Comparison of ENCODE assay signal across 15 mouse cellular contexts in the genomic region with DNA sequence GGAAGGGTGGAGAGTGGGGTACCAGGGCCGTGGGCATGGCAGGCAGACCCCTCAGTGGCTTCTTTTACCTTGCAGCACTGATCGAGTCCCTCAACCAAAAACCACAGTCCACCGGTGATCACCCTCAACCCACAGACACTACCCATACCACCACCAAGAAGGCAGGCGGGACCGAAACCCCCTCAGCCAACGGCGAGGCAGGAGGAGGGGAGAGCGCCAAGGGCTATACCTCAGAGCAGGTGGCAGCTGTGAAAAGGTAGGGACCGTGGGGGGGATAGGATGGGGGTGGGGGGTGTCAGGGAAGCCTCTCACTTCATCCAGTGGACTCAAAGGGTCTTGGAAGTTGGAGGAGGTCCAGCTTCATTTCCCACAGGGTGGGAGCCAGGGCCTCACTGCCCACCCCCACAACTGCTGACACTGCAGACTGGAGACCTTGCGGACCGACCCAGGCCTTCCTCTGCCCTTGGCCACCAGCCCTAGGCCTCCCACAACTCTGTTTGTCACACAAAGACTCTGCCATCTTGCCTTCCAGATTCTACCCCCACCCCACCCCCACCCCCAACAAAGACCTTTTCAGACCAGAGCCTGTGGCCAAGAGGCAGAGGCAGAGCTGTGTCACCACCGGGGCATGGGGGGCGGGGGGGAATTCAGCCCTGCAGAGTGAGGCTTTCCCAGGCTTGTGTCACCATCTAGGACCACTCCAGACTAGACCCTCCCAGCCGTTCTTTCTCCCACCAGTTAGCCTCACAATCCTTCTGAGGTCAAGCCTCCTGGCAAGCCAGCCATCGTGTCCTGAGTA. TPM values are rescaled to one million over a fixed set of nuclear protein-coding genes. Genes with fewer than 3 reads are reported as not detected.
DNase-seq lines count a peak whose midpoint lies in the region; ATAC-seq and TF ChIP-seq lines count a peak whose summit lies in the region.
"Had no signal": no experiment of that assay in that cellular context is flagged by ENCODE, and none has a peak within 500 bp of the region (broad histone marks: within the 10 kb centered on the region; RNA-seq: fewer than 3 reads in every experiment).

No protein-coding gene starts in this region.

- DNase-seq in liver, embryonic 13.5 days = no peak
- no peak for DNase-seq in liver
- DNase-seq in embryonic facial prominence, embryonic 14.5 days (ENCODE audit: low spot score) = no peak
- DNase-seq in frontal cortex, adult 2 months (ENCODE audit: extremely low spot score in 1 of 2, low spot score in 1 of 2) = no peak
- no peak for DNase-seq in cerebellum, adult 2 months
- DNase-seq: cerebellum, adult 11 months; gastrocnemius, postnatal 25 days; kidney, adult 8-10 months; retina, postnatal 1 day; thymus, postnatal 25 days had no signal

- H3K4me1 ChIP-seq in forebrain, embryonic 16.5 days (replicated peaks; ENCODE audit: control insufficient read depth, insufficient read depth, low read length) = peaks cover 8% of the 10 kb centered on the region; the same call in 1 of the 2 replicates
- H3K4me1 ChIP-seq in forebrain, embryonic 13.5 days = peaks cover 17% of the 10 kb centered on the region
- H3K4me1 ChIP-seq in liver, embryonic 13.5 days (replicated peaks) = peaks cover 50% of the 10 kb centered on the region
- no peaks in the 10 kb centered on the region for H3K4me1 ChIP-seq in embryonic facial prominence, embryonic 14.5 days (ENCODE audit: control insufficient read depth, insufficient read depth, low read length)
- 0 out of 2 replicates have a peak, but pooled peaks cover 5% of the 10 kb centered on the region for H3K4me1 ChIP-seq in limb, embryonic 13.5 days
- peaks cover 6% of the 10 kb centered on the region for H3K4me1 ChIP-seq in cerebellum, adult 2 months (ENCODE audit: control insufficient read depth, insufficient read depth, low read length)

- WGBS in forebrain, embryonic 16.5 days = 78% methylated on average over 15 of the region's 15 CpGs
- WGBS in forebrain, embryonic 13.5 days = 87% methylated on average over 15 of the region's 15 CpGs
- WGBS in liver, embryonic 13.5 days (ENCODE audit: insufficient replicate concordance) = 82% methylated on average over 15 of the region's 15 CpGs
- 75% methylated on average over 15 of the region's 15 CpGs for WGBS in embryonic facial prominence, embryonic 14.5 days
- 86% methylated on average over 15 of the region's 15 CpGs for WGBS in limb, embryonic 13.5 days
- 74% methylated on average over 15 of the region's 15 CpGs for WGBS in cerebellum, adult 2 months

- H3K4me3 ChIP-seq in forebrain, embryonic 16.5 days (replicated peaks; ENCODE audit: low read length) = no peak overlapping the region
- H3K4me3 ChIP-seq in forebrain, embryonic 13.5 days = no peak overlapping the region
- H3K4me3 ChIP-seq in liver, embryonic 13.5 days (replicated peaks) = no peak overlapping the region
- H3K4me3 ChIP-seq in embryonic facial prominence, embryonic 14.5 days (ENCODE audit: low read depth, low read length) = no peak overlapping the region
- no peak overlapping the region for H3K4me3 ChIP-seq in limb, embryonic 13.5 days
- no peak overlapping the region for H3K4me3 ChIP-seq in cerebellum, adult 2 months (replicated peaks; ENCODE audit: insufficient read depth, low read depth, low read length)

- H3K9me3 ChIP-seq in forebrain, embryonic 16.5 days (ENCODE audit: control insufficient read depth, low read length) = no peaks in the 10 kb centered on the region
- no peaks in the 10 kb centered on the region for H3K9me3 ChIP-seq in forebrain, embryonic 13.5 days (replicated peaks)
- H3K9me3 ChIP-seq in liver, embryonic 13.5 days (replicated peaks) = no peaks in the 10 kb centered on the region
- no peaks in the 10 kb centered on the region for H3K9me3 ChIP-seq in embryonic facial prominence, embryonic 14.5 days (ENCODE audit: control insufficient read depth, low read length)
- no peaks in the 10 kb centered on the region for H3K9me3 ChIP-seq in limb, embryonic 13.5 days

- no peaks in the 10 kb centered on the region for H3K27me3 ChIP-seq in forebrain, embryonic 16.5 days (replicated peaks; ENCODE audit: control insufficient read depth, insufficient read depth, low read length)
- no peaks in the 10 kb centered on the region for H3K27me3 ChIP-seq in forebrain, embryonic 13.5 days
- H3K27me3 ChIP-seq in liver, embryonic 13.5 days = no peaks in the 10 kb centered on the region
- no peaks in the 10 kb centered on the region for H3K27me3 ChIP-seq in embryonic facial prominence, embryonic 14.5 days (replicated peaks; ENCODE audit: control insufficient read depth, insufficient read depth, low read length)
- H3K27me3 ChIP-seq in limb, embryonic 13.5 days = no peaks in the 10 kb centered on the region
- H3K27me3 ChIP-seq in cerebellum, adult 2 months (ENCODE audit: control insufficient read depth, insufficient read depth, low read length) = no peaks in the 10 kb centered on the region
- H3K27me3 ChIP-seq: Patski had no signal

- no peak overlapping the region for H3K27ac ChIP-seq in forebrain, embryonic 16.5 days (ENCODE audit: low read length)
- H3K27ac ChIP-seq in forebrain, embryonic 13.5 days = no peak overlapping the region
- 0 out of 2 replicates have a peak overlapping the region, but pooled peaks have one; percentile 2 for H3K27ac ChIP-seq in liver, embryonic 13.5 days
- no peak overlapping the region for H3K27ac ChIP-seq in embryonic facial prominence, embryonic 14.5 days (replicated peaks; ENCODE audit: low read depth, low read length)
- no peak overlapping the region for H3K27ac ChIP-seq in limb, embryonic 13.5 days
- no peak overlapping the region for H3K27ac ChIP-seq in cerebellum, adult 2 months (ENCODE audit: insufficient read depth, low read length)

- no peak overlapping the region for H3K9ac ChIP-seq in forebrain, embryonic 16.5 days (replicated peaks; ENCODE audit: low read depth, low read length)
- no peak overlapping the region for H3K9ac ChIP-seq in forebrain, embryonic 13.5 days
- no peak overlapping the region for H3K9ac ChIP-seq in liver, embryonic 13.5 days
- no peak overlapping the region for H3K9ac ChIP-seq in embryonic facial prominence, embryonic 14.5 days (ENCODE audit: low read depth, low read length)
- peak overlapping the region; percentile 20; the same call in 1 of the 2 replicates for H3K9ac ChIP-seq in limb, embryonic 13.5 days

- H3K4me2 ChIP-seq in forebrain, embryonic 16.5 days (ENCODE audit: low read length) = no peak overlapping the region
- H3K4me2 ChIP-seq in forebrain, embryonic 13.5 days = no peak overlapping the region
- no peak overlapping the region for H3K4me2 ChIP-seq in liver, embryonic 13.5 days
- no peak overlapping the region for H3K4me2 ChIP-seq in embryonic facial prominence, embryonic 14.5 days (ENCODE audit: low read depth, low read length)
- H3K4me2 ChIP-seq in limb, embryonic 13.5 days (replicated peaks) = no peak overlapping the region
- H3K4me2 ChIP-seq: liver, embryonic 11.5 days had no signal

- H3K36me3 ChIP-seq in forebrain, embryonic 16.5 days (ENCODE audit: control insufficient read depth, insufficient read depth) = 0 out of 2 replicates have a peak, but pooled peaks cover 3% of the 10 kb centered on the region
- H3K36me3 ChIP-seq in forebrain, embryonic 13.5 days (ENCODE audit: poor library complexity, severe bottlenecking) = peaks cover 48% of the 10 kb centered on the region
- H3K36me3 ChIP-seq in liver, embryonic 13.5 days = peaks cover 72% of the 10 kb centered on the region
- H3K36me3 ChIP-seq in embryonic facial prominence, embryonic 14.5 days (ENCODE audit: control insufficient read depth, insufficient read depth, low read length) = peaks cover 48% of the 10 kb centered on the region
- H3K36me3 ChIP-seq in limb, embryonic 13.5 days = peaks cover 55% of the 10 kb centered on the region

- ATAC-seq in forebrain, embryonic 16.5 days = peak; percentile 7; the same call in 1 of the 2 replicates
- ATAC-seq in forebrain, embryonic 13.5 days = no peak
- no peak for ATAC-seq in liver, embryonic 13.5 days (ENCODE audit: low read depth)
- ATAC-seq in embryonic facial prominence, embryonic 14.5 days (ENCODE audit: low read depth) = peak; percentile 20; the same call in 1 of the 2 replicates
- ATAC-seq in limb, embryonic 13.5 days (ENCODE audit: low FRiP score, low read depth) = no peak
- ATAC-seq: Patski had no signal

- no peak for TF ChIP-seq CTCF in cerebellum, adult 2 months (IDR thresholded peaks at IDR 0.05; ENCODE audit: borderline replicate concordance, insufficient read depth, low read depth, low read length)

- no peak for TF ChIP-seq POLR2A in cerebellum, adult 2 months (IDR thresholded peaks at IDR 0.05; ENCODE audit: borderline replicate concordance, insufficient read depth, low read length)

RNA-seq across cellular contexts. Expression of gene Dnajb12, which starts 10.8 kb away (rescaled TPM):
- 18.5 and 21.2 TPM in 2 replicates for polyA plus RNA-seq in forebrain, embryonic 16.5 days (2015; fragmentation: Nextera tagmentation; extraction: Ambion mirVana)
- 16.9 and 18.4 TPM in 2 replicates for polyA plus RNA-seq in forebrain, embryonic 13.5 days (2015; fragmentation: Nextera tagmentation; extraction: Ambion mirVana)
- polyA plus RNA-seq in liver, embryonic 13.5 days (2015; fragmentation: Nextera tagmentation; extraction: Ambion mirVana) = 13.4 and 15.5 TPM in 2 replicates
- 25.5 and 28.7 TPM in 2 replicates for polyA plus RNA-seq in embryonic facial prominence, embryonic 14.5 days (2014; fragmentation: Nextera tagmentation; extraction: Ambion mirVana)
- 19.3 and 20.1 TPM in 2 replicates for polyA plus RNA-seq in limb, embryonic 13.5 days (2015; fragmentation: Nextera tagmentation; extraction: Ambion mirVana)
- 49.0 and 50.3 TPM in 2 replicates for polyA plus RNA-seq in frontal cortex, adult 2 months (2012; rRNA removed)
- 48.6 and 52.3 TPM in 2 replicates for polyA plus RNA-seq in cerebellum, adult 2 months (2012; rRNA removed)

Comparison
In these comparisons a context has a peak if more than half of its experiments do, and no peak if none do; other contexts are left out.
1. ATAC-seq: peak in forebrain, embryonic 16.5 days (single experiment) and embryonic facial prominence, embryonic 14.5 days (single experiment); none in forebrain, embryonic 13.5 days (single experiment), liver, embryonic 13.5 days (single experiment) and limb, embryonic 13.5 days (single experiment).